Mouse (Mus musculus): Measurements from ENCODE around the gene Gpr68. TPM values are rescaled to one million over a fixed set of nuclear protein-coding genes. Genes with fewer than 3 reads are reported as not detected.

Gpr68 gene
- polyA plus RNA-seq, 1 experiment = not detected

GRCm38 (mm10) chr12:100885585-100885984, 22.4 kb downstream of the Gpr68 start:
- H3K27me3 ChIP-seq (ENCODE audit: control insufficient read depth) = peaks cover 4% of the 10 kb centered on the region; the same call in 1 of the 2 replicates
- no peak for TF ChIP-seq GATA1 (IDR thresholded peaks at IDR 0.05; ENCODE audit: low read length)
- TF ChIP-seq TAL1 (IDR thresholded peaks at IDR 0.05; ENCODE audit: low read length) = no peak
- H3K4me1 ChIP-seq (ENCODE audit: control insufficient read depth) = no peaks in the 10 kb centered on the region
- H3K9me3 ChIP-seq (ENCODE audit: control insufficient read depth, low read length) = no peaks in the 10 kb centered on the region
- H3K4me3 ChIP-seq (replicated peaks) = no peak overlapping the region
- H3K36me3 ChIP-seq (ENCODE audit: control insufficient read depth) = no peaks in the 10 kb centered on the region

DNA sequence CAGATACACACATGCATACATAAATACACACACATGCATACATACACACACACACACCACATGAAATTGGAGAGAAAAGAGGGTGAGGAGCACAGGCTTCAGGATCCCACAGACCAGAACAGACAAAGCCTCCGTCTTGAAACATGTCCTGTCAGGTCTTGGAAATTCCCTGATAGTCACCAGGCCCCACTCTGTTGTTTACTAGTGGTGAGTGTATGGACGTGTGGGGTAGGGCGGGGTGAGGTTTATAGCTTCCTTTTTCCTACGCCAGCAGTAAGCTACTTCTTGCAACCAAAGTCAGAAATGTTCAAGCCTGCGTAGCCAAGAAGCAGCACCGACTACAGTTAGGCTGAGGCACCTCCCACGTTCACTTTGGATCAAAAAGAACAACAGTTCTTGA, 24.8 kb downstream of the Gpr68 start:
- Histone ChIP-seq H3K36me3 (ENCODE audit: control insufficient read depth) (no peaks in the 10 kb centered on the region), H3K27me3 (ENCODE audit: control insufficient read depth) (peaks cover 4% of the 10 kb centered on the region; the same call in 1 of the 2 replicates), H3K9me3 (ENCODE audit: control insufficient read depth, low read length) (no peaks in the 10 kb centered on the region), H3K4me1 (ENCODE audit: control insufficient read depth) (no peaks in the 10 kb centered on the region), H3K4me3 (replicated peaks) (no peak overlapping the region)
- TF ChIP-seq GATA1 (IDR thresholded peaks at IDR 0.05; ENCODE audit: low read length) (no peak), TAL1 (IDR thresholded peaks at IDR 0.05; ENCODE audit: low read length) (no peak)

- no peak for TF ChIP-seq TAL1 (IDR thresholded peaks at IDR 0.05; ENCODE audit: low read length)
- no peak for TF ChIP-seq GATA1 (IDR thresholded peaks at IDR 0.05; ENCODE audit: low read length)
- Histone ChIP-seq H3K27me3 (ENCODE audit: control insufficient read depth) (no peaks in the 10 kb centered on the region), H3K9me3 (ENCODE audit: control insufficient read depth, low read length) (no peaks in the 10 kb centered on the region), H3K4me3 (replicated peaks) (no peak overlapping the region), H3K4me1 (ENCODE audit: control insufficient read depth) (no peaks in the 10 kb centered on the region), H3K36me3 (ENCODE audit: control insufficient read depth) (no peaks in the 10 kb centered on the region)
These were observed 29.4 kb downstream of the Gpr68 start for GRCm38 (mm10) chr12:100878556-100878955.

DNA sequence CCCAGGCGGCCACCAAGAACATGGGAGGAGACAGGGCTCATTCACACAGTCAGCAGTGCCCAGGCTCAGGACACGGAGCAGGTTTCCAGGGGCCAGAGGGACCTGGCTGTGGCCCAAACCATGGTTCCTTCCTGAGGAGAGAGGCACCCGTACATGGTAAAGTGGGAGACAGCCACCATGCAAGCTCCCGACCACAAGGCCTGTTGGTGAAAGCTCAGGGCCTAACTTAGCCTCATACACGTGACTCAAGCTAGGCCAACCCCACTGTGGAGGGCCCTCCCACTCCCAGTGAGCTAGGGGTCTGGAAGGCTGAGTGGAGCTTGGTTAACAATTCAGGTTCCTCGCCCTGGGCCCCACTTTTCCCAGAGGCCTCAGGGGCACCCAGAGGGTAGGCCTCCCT, 30.1 kb downstream of the Gpr68 start:
- no peak for TF ChIP-seq GATA1 (IDR thresholded peaks at IDR 0.05; ENCODE audit: low read length)
- TF ChIP-seq TAL1 (IDR thresholded peaks at IDR 0.05; ENCODE audit: low read length) = no peak
- H3K4me3 ChIP-seq (replicated peaks) = no peak overlapping the region
- no peaks in the 10 kb centered on the region for H3K36me3 ChIP-seq (ENCODE audit: control insufficient read depth)
- no peaks in the 10 kb centered on the region for H3K9me3 ChIP-seq (ENCODE audit: control insufficient read depth, low read length)
- H3K27me3 ChIP-seq (ENCODE audit: control insufficient read depth) = no peaks in the 10 kb centered on the region
- H3K4me1 ChIP-seq (ENCODE audit: control insufficient read depth) = no peaks in the 10 kb centered on the region

- no peak for TF ChIP-seq GATA1 (IDR thresholded peaks at IDR 0.05; ENCODE audit: low read length)
- no peak for TF ChIP-seq TAL1 (IDR thresholded peaks at IDR 0.05; ENCODE audit: low read length)
- H3K36me3 ChIP-seq (ENCODE audit: control insufficient read depth) = no peaks in the 10 kb centered on the region
- no peaks in the 10 kb centered on the region for H3K4me1 ChIP-seq (ENCODE audit: control insufficient read depth)
- H3K4me3 ChIP-seq (replicated peaks) = no peak overlapping the region
- no peaks in the 10 kb centered on the region for H3K27me3 ChIP-seq (ENCODE audit: control insufficient read depth)
- no peaks in the 10 kb centered on the region for H3K9me3 ChIP-seq (ENCODE audit: control insufficient read depth, low read length)
These were observed 32.0 kb downstream of the Gpr68 start for GRCm38 (mm10) chr12:100875960-100876359.

GRCm38 (mm10) chr12:100875553-100875952, 32.4 kb downstream of the Gpr68 start:
- no peaks in the 10 kb centered on the region for H3K4me1 ChIP-seq (ENCODE audit: control insufficient read depth)
- no peak for TF ChIP-seq TAL1 (IDR thresholded peaks at IDR 0.05; ENCODE audit: low read length)
- no peak for TF ChIP-seq GATA1 (IDR thresholded peaks at IDR 0.05; ENCODE audit: low read length)

GRCm38 (mm10) chr12:100873612-100874011, 34.4 kb downstream of the Gpr68 start:
- H3K27me3 ChIP-seq (ENCODE audit: control insufficient read depth) = no peaks in the 10 kb centered on the region
- no peaks in the 10 kb centered on the region for H3K9me3 ChIP-seq (ENCODE audit: control insufficient read depth, low read length)
- no peaks in the 10 kb centered on the region for H3K36me3 ChIP-seq (ENCODE audit: control insufficient read depth)
- no peak overlapping the region for H3K4me3 ChIP-seq (replicated peaks)
- no peaks in the 10 kb centered on the region for H3K4me1 ChIP-seq (ENCODE audit: control insufficient read depth)
- TF ChIP-seq GATA1 (IDR thresholded peaks at IDR 0.05; ENCODE audit: low read length) = no peak
- no peak for TF ChIP-seq TAL1 (IDR thresholded peaks at IDR 0.05; ENCODE audit: low read length)

More at GRCm38 (mm10) chr12:100875553-100875952, 32.4 kb downstream of the Gpr68 start:
- H3K36me3 ChIP-seq (ENCODE audit: control insufficient read depth) = no peaks in the 10 kb centered on the region
- H3K9me3 ChIP-seq (ENCODE audit: control insufficient read depth, low read length) = no peaks in the 10 kb centered on the region
- H3K27me3 ChIP-seq (ENCODE audit: control insufficient read depth) = no peaks in the 10 kb centered on the region
- no peak overlapping the region for H3K4me3 ChIP-seq (replicated peaks)

DNA sequence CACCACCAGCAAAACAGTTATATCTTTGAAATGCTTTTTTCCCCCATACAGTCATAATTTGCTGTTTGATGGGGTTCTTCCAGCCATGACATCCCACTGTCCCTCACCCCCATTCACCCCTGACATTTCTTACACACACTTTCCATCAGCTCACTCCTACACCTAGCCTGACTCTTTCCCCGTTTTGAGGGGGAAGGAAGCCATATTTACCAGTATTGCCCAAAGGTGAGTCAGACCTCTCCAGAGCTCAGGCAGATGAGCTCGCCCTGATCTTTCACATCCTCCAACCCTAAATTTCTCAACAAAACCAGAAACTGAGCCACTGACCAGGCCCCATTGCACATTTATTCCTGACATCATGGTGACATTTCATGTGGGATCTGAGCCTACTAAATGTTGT, 36.2 kb downstream of the Gpr68 start:
- no peak overlapping the region for H3K4me3 ChIP-seq (replicated peaks)

DNA sequence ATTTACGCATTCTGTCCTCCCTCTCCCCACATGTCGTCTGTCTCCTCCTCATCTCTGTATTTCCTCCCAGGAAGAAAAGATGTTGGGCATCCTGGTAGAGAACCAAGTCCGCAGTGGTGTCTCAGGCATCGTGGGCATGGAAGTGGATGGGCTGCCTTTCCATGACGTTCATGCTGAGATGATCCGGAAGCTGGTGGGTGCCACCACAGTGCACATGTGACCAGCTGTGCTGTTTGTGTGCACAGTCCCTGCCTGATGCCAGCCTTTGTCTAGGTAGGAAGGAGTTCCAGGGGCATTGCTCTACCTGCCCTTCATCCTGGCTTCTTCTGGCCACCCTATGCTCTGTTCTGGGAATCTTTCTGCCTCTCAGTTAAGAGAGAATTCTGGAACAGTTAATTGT, 36.8 kb downstream of the Gpr68 start:
- no peak for TF ChIP-seq TAL1 (IDR thresholded peaks at IDR 0.05; ENCODE audit: low read length)
- no peak for TF ChIP-seq GATA1 (IDR thresholded peaks at IDR 0.05; ENCODE audit: low read length)
- H3K9me3 ChIP-seq (ENCODE audit: control insufficient read depth, low read length) = no peaks in the 10 kb centered on the region
- no peaks in the 10 kb centered on the region for H3K36me3 ChIP-seq (ENCODE audit: control insufficient read depth)
- no peak overlapping the region for H3K4me3 ChIP-seq (replicated peaks)
- no peaks in the 10 kb centered on the region for H3K27me3 ChIP-seq (ENCODE audit: control insufficient read depth)
- no peaks in the 10 kb centered on the region for H3K4me1 ChIP-seq (ENCODE audit: control insufficient read depth)

More for the DNA sequence above, 36.2 kb downstream of the Gpr68 start:
- H3K36me3 ChIP-seq (ENCODE audit: control insufficient read depth) = no peaks in the 10 kb centered on the region
- no peaks in the 10 kb centered on the region for H3K9me3 ChIP-seq (ENCODE audit: control insufficient read depth, low read length)
- no peak for TF ChIP-seq TAL1 (IDR thresholded peaks at IDR 0.05; ENCODE audit: low read length)
- no peak for TF ChIP-seq GATA1 (IDR thresholded peaks at IDR 0.05; ENCODE audit: low read length)
- H3K27me3 ChIP-seq (ENCODE audit: control insufficient read depth) = no peaks in the 10 kb centered on the region
- no peaks in the 10 kb centered on the region for H3K4me1 ChIP-seq (ENCODE audit: control insufficient read depth)

DNA sequence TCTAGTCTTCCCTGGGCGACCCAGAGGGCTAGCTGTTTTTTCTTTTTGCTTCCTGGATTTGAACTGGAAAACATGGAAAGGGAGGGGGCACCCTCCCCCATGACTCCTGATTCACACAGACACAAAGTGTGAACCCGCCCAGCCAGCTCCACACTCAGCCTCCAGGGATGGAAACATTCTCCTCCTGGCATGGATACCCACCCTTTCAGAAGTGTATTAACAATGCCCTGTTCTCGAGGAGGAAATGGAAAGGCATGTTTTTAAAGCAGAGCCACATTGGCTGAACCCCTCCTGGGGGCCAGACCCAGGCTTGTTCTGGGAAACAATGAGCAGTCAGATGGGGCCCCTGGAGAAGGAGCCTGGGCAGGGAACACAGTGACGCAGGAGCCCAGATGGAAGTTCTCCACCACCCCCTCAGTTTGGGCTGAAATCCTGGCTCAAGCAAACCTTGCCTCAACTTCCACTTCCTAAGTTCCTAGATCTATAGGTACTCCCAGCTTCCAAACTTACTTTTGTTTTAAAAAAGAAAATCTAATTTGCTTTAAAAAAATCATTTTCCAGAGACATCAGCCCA, 39.9 kb downstream of the Gpr68 start:
- Histone ChIP-seq H3K4me3 (replicated peaks) (no peak overlapping the region), H3K36me3 (ENCODE audit: control insufficient read depth) (no peaks in the 10 kb centered on the region), H3K9me3 (ENCODE audit: control insufficient read depth, low read length) (no peaks in the 10 kb centered on the region), H3K4me1 (ENCODE audit: control insufficient read depth) (no peaks in the 10 kb centered on the region), H3K27me3 (ENCODE audit: control insufficient read depth) (no peaks in the 10 kb centered on the region)
- TF ChIP-seq TAL1 (IDR thresholded peaks at IDR 0.05; ENCODE audit: low read length) (no peak), GATA1 (IDR thresholded peaks at IDR 0.05; ENCODE audit: low read length) (no peak)

All from erythroblast, embryonic 14.5 days (primary cell).